Mouse (Mus musculus): ENCODE measurements around the gene Slc22a4. TPM values are rescaled to one million over a fixed set of nuclear protein-coding genes. Genes with fewer than 3 reads are reported as not detected.
A peak's percentile ranks its signal among the peaks of the same experiment; 100 is the strongest.
"Not testable (repeated sequence)": the region's sequence is repeated elsewhere in the genome, so short reads cannot be mapped to it uniquely, and the experiment has no call there.

Slc22a4 gene
- polyA plus RNA-seq, 1 experiment, result 1.2 TPM

DNA sequence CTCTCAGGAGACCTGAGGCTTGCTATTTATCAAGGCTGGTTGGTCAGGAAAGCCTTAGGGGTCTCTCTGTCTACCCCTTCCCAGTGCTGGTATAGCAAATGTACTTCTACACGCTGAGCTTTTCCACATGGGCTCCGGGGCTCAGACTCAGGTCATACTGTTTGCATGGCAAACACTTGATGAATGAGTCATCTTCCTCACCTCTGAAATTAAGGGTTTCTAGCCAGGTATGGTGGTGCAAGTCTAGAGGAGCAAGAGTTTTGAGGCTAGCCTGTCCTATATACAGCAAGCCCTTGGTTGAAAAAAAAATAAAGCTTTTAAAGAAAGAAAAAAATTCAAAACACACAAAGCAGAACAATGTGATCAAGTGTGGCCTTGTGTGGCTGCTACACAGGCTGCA is 16.6 kb downstream of the Slc22a4 start:
- no peak overlapping the region for H3K4me3 ChIP-seq (ENCODE audit: control insufficient read depth, insufficient read depth, low read length)
- H3K4me1 ChIP-seq (replicated peaks; ENCODE audit: control insufficient read depth, insufficient read depth, low read length), result no peaks in the 10 kb centered on the region
- H3K27ac ChIP-seq (ENCODE audit: control insufficient read depth, insufficient read depth, low read length), result no peak overlapping the region
- no peak for DNase-seq
- H3K36me3 ChIP-seq (ENCODE audit: control insufficient read depth, insufficient read depth, low read length), result no peaks in the 10 kb centered on the region
- no peak for TF ChIP-seq POLR2A (IDR thresholded peaks at IDR 0.05; ENCODE audit: control insufficient read depth, extremely low read depth, insufficient read depth, low read length, poor library complexity)
- no peak for TF ChIP-seq CTCF (IDR thresholded peaks at IDR 0.05; ENCODE audit: borderline replicate concordance, control insufficient read depth, extremely low read depth, insufficient read depth, low read length, poor library complexity)
- no peaks in the 10 kb centered on the region for H3K27me3 ChIP-seq (ENCODE audit: control insufficient read depth, insufficient read depth, low read length)
- 99% methylated on average over 2 of the region's 2 CpGs for WGBS

DNA sequence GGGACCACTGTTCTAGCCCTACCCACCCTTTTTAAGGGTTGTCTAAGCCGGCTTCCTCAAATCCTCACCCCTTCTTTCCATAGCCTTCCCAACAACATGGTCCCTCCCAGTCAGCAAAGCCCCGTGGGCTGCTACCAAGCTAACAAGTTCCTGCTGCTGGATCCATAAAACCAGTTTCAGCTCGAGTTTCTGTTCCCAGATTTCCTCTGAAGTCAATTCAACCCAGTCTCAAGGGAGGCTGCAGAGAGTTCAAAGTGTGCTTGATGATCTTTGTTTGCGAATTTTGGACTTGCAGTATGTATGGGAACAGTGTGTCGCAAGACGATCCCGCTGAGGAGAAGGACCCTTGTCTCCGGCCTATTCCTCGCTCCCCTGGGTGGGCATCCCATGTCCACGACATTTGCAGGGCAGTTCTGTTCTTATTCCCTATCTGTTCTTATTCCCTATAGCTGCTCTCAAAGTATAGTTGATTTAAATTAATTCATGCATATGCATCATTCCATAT is 19.4 kb downstream of the Slc22a4 start:
- Histone ChIP-seq H3K27ac (ENCODE audit: control insufficient read depth, insufficient read depth, low read length) (no peak overlapping the region), H3K36me3 (ENCODE audit: control insufficient read depth, insufficient read depth, low read length) (no peaks in the 10 kb centered on the region), H3K4me1 (replicated peaks; ENCODE audit: control insufficient read depth, insufficient read depth, low read length) (no peaks in the 10 kb centered on the region), H3K4me3 (ENCODE audit: control insufficient read depth, insufficient read depth, low read length) (no peak overlapping the region), H3K27me3 (ENCODE audit: control insufficient read depth, insufficient read depth, low read length) (no peaks in the 10 kb centered on the region)
- TF ChIP-seq CTCF (IDR thresholded peaks at IDR 0.05; ENCODE audit: borderline replicate concordance, control insufficient read depth, extremely low read depth, insufficient read depth, low read length, poor library complexity), result no peak
- no peak for TF ChIP-seq POLR2A (IDR thresholded peaks at IDR 0.05; ENCODE audit: control insufficient read depth, extremely low read depth, insufficient read depth, low read length, poor library complexity)
- DNase-seq, result no peak
- WGBS, result 92% methylated on average over 10 of the region's 10 CpGs

DNA sequence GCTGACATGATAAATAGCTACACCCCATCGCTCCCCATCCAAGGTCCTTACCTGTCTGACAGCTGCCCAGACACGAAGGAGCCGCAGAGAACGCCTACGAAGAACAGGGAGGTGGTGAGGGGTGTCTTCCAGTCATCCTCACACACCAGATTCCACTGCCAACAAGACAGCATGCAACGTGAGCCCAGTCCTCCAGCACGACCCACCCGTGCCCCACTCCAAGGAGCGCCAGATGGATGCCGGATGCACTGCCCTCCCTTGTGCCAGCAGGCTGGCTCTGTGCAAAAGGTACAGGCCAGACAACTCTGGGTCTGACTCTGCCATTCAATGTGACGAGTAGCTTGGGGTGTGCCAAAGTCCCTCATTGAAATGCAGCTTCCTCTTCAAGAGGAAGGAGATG is 20.2 kb downstream of the Slc22a4 start:
- 94% methylated on average over 11 of the region's 11 CpGs for WGBS
- H3K4me3 ChIP-seq (ENCODE audit: control insufficient read depth, insufficient read depth, low read length), result no peak overlapping the region
- no peaks in the 10 kb centered on the region for H3K4me1 ChIP-seq (replicated peaks; ENCODE audit: control insufficient read depth, insufficient read depth, low read length)
- DNase-seq, result no peak
- no peaks in the 10 kb centered on the region for H3K36me3 ChIP-seq (ENCODE audit: control insufficient read depth, insufficient read depth, low read length)
- no peak overlapping the region for H3K27ac ChIP-seq (ENCODE audit: control insufficient read depth, insufficient read depth, low read length)
- TF ChIP-seq CTCF (IDR thresholded peaks at IDR 0.05; ENCODE audit: borderline replicate concordance, control insufficient read depth, extremely low read depth, insufficient read depth, low read length, poor library complexity) (no peak), POLR2A (IDR thresholded peaks at IDR 0.05; ENCODE audit: control insufficient read depth, extremely low read depth, insufficient read depth, low read length, poor library complexity) (no peak)
- no peaks in the 10 kb centered on the region for H3K27me3 ChIP-seq (ENCODE audit: control insufficient read depth, insufficient read depth, low read length)

DNA sequence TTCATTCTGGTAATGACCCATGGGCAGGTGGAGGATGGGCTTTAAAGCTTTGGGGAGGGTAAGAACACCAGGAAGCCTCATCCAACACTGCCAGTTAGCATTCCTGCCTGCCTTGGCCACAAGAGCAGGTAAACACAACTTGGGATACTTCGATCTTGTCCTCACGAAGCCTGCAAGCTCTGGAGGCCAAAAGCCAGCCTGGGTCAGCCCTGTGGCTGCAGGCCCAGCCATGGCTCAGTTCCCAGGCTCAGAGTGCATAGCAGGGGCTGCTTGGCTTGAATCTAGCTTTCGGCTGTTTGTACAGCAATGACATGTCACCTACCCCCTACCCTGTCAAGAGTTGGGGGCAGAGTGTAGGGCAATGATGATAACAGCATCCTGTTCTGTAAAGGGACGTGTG is 21.0 kb downstream of the Slc22a4 start:
- WGBS, result 94% methylated on average over 4 of the region's 4 CpGs
- no peak for DNase-seq
- no peak for TF ChIP-seq POLR2A (IDR thresholded peaks at IDR 0.05; ENCODE audit: control insufficient read depth, extremely low read depth, insufficient read depth, low read length, poor library complexity)
- TF ChIP-seq CTCF (IDR thresholded peaks at IDR 0.05; ENCODE audit: borderline replicate concordance, control insufficient read depth, extremely low read depth, insufficient read depth, low read length, poor library complexity), result no peak
- Histone ChIP-seq H3K27ac (ENCODE audit: control insufficient read depth, insufficient read depth, low read length) (no peak overlapping the region), H3K4me3 (ENCODE audit: control insufficient read depth, insufficient read depth, low read length) (no peak overlapping the region), H3K4me1 (replicated peaks; ENCODE audit: control insufficient read depth, insufficient read depth, low read length) (no peaks in the 10 kb centered on the region), H3K27me3 (ENCODE audit: control insufficient read depth, insufficient read depth, low read length) (no peaks in the 10 kb centered on the region), H3K36me3 (ENCODE audit: control insufficient read depth, insufficient read depth, low read length) (no peaks in the 10 kb centered on the region)

- DNase-seq; H3K4me1 ChIP-seq (replicated peaks; ENCODE audit: control insufficient read depth, insufficient read depth, low read length); H3K36me3 ChIP-seq (ENCODE audit: control insufficient read depth, insufficient read depth, low read length); H3K27ac ChIP-seq (ENCODE audit: control insufficient read depth, insufficient read depth, low read length); H3K4me3 ChIP-seq (ENCODE audit: control insufficient read depth, insufficient read depth, low read length); H3K27me3 ChIP-seq (ENCODE audit: control insufficient read depth, insufficient read depth, low read length): not testable (repeated sequence)
- 98% methylated on average over 5 of the region's 5 CpGs for WGBS
Observed at GRCm38 (mm10) chr11:54006362-54006761, 21.5 kb downstream of the Slc22a4 start.

DNA sequence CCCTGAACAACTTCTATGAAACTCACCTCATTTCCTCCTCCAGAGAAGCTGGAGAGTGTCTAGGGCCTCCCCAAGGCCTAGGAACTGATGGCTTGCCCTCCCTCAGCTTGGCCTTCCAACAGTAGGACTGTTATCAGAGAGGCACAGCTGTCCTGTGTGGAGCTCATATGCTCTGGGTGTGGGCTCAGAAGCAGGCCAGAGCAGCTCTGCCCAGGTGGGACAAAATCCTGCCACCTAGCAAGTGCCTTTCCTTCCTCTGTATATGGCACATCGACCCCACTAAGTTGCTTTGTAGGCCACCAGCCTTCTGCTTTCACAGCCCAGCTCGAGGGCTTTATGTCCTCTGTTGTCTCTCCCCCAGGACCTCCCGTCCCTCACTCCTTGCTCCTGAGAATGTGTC is 23.2 kb downstream of the Slc22a4 start:
- WGBS, result 91% methylated on average over 3 of the region's 3 CpGs
- H3K36me3 ChIP-seq (ENCODE audit: control insufficient read depth, insufficient read depth, low read length), result no peaks in the 10 kb centered on the region
- H3K4me1 ChIP-seq (replicated peaks; ENCODE audit: control insufficient read depth, insufficient read depth, low read length), result no peaks in the 10 kb centered on the region
- no peak for DNase-seq
- TF ChIP-seq POLR2A (IDR thresholded peaks at IDR 0.05; ENCODE audit: control insufficient read depth, extremely low read depth, insufficient read depth, low read length, poor library complexity), result no peak
- TF ChIP-seq CTCF (IDR thresholded peaks at IDR 0.05; ENCODE audit: borderline replicate concordance, control insufficient read depth, extremely low read depth, insufficient read depth, low read length, poor library complexity), result no peak
- H3K4me3 ChIP-seq (ENCODE audit: control insufficient read depth, insufficient read depth, low read length), result no peak overlapping the region
- no peak overlapping the region for H3K27ac ChIP-seq (ENCODE audit: control insufficient read depth, insufficient read depth, low read length)
- H3K27me3 ChIP-seq (ENCODE audit: control insufficient read depth, insufficient read depth, low read length), result no peaks in the 10 kb centered on the region

- no peak for DNase-seq
- Histone ChIP-seq H3K27ac (ENCODE audit: control insufficient read depth, insufficient read depth, low read length) (no peak overlapping the region), H3K27me3 (ENCODE audit: control insufficient read depth, insufficient read depth, low read length) (no peaks in the 10 kb centered on the region), H3K36me3 (ENCODE audit: control insufficient read depth, insufficient read depth, low read length) (no peaks in the 10 kb centered on the region), H3K4me3 (ENCODE audit: control insufficient read depth, insufficient read depth, low read length) (no peak overlapping the region), H3K4me1 (replicated peaks; ENCODE audit: control insufficient read depth, insufficient read depth, low read length) (no peaks in the 10 kb centered on the region)
- WGBS, result 96% methylated on average over 9 of the region's 9 CpGs
- TF ChIP-seq CTCF (IDR thresholded peaks at IDR 0.05; ENCODE audit: borderline replicate concordance, control insufficient read depth, extremely low read depth, insufficient read depth, low read length, poor library complexity) (no peak), POLR2A (IDR thresholded peaks at IDR 0.05; ENCODE audit: control insufficient read depth, extremely low read depth, insufficient read depth, low read length, poor library complexity) (no peak)
Observed at GRCm38 (mm10) chr11:54004221-54004620, 23.7 kb downstream of the Slc22a4 start.

- not testable (repeated sequence) for H3K36me3 ChIP-seq (ENCODE audit: control insufficient read depth, insufficient read depth, low read length); H3K27me3 ChIP-seq (ENCODE audit: control insufficient read depth, insufficient read depth, low read length); H3K27ac ChIP-seq (ENCODE audit: control insufficient read depth, insufficient read depth, low read length); H3K4me3 ChIP-seq (ENCODE audit: control insufficient read depth, insufficient read depth, low read length); H3K4me1 ChIP-seq (replicated peaks; ENCODE audit: control insufficient read depth, insufficient read depth, low read length)
- 59% methylated on average over 12 of the region's 12 CpGs for WGBS
- DNase-seq, result peak; percentile 42
Observed at GRCm38 (mm10) chr11:54002761-54003717, 24.9 kb downstream of the Slc22a4 start.

All from thymus, adult 2 months (tissue).